Mouse (Mus musculus) midbrain, embryonic 12.5 days (tissue): ENCODE results near the gene Faf2. TPM values are rescaled to one million over a fixed set of nuclear protein-coding genes. Genes with fewer than 3 reads are reported as not detected.

ENCODE experiments used
- ATAC-seq: fragments of 200-750 bp; cut with Nextera tagmentation; 2 replicates; pipeline ENCODE4 v1.8.0; 2017; ENCODE audit warnings: low read depth, moderate TSS enrichment, moderate library complexity; ENCODE audit not compliant: low FRiP score
- H3K27ac ChIP-seq: fragments of 300-500 bp; sonication (generic); replicated peaks from 2 replicates; pipeline ENCODE4 v1.5.1; 2016; ENCODE audit warnings: mild to moderate bottlenecking
- H3K27me3 ChIP-seq: fragments of 300-500 bp; sonication (generic); 2 replicates; pipeline ENCODE4 v1.6.1; 2016; ENCODE audit warnings: mild to moderate bottlenecking
- H3K36me3 ChIP-seq: fragments of 300-500 bp; sonication (generic); 2 replicates; pipeline ENCODE4 v1.6.1; 2016
- H3K4me1 ChIP-seq: fragments of 300-500 bp; sonication (generic); 2 replicates; pipeline ENCODE4 v1.6.1; 2016
- H3K4me2 ChIP-seq: fragments of 300-500 bp; sonication (generic); replicated peaks from 2 replicates; pipeline ENCODE4 v1.6.1; 2016; ENCODE audit warnings: mild to moderate bottlenecking, moderate library complexity
- H3K4me3 ChIP-seq: fragments of 300-500 bp; sonication (generic); 2 replicates; pipeline ENCODE4 v1.5.1; 2016; ENCODE audit warnings: mild to moderate bottlenecking
- H3K9ac ChIP-seq: fragments of 300-500 bp; sonication (generic); replicated peaks from 2 replicates; pipeline ENCODE4 v1.6.1; 2016; ENCODE audit warnings: mild to moderate bottlenecking, moderate library complexity
- H3K9me3 ChIP-seq: fragments of 300-500 bp; sonication (generic); 2 replicates; pipeline ENCODE4 v1.6.1; 2016; ENCODE audit warnings: mild to moderate bottlenecking
- WGBS: fragments of 180-500 bp; shearing (Covaris S2); methylation state at CpG from one replicate; pipeline ENCODE4 v1.1.7; 2016; 5-methylcytosine and 5-hydroxymethylcytosine counted together
- polyA plus RNA-seq: library from polyadenylated mRNA; unstranded; fragments of >200 nt; fragmentation: Nextera tagmentation; extraction: Ambion mirVana; gene quantifications from 2 replicates; pipeline ENCODE4 v1.2.1, GENCODE M21; 2016

Gene Faf2
- 79.2 and 79.5 TPM in 2 replicates for polyA plus RNA-seq

DNA sequence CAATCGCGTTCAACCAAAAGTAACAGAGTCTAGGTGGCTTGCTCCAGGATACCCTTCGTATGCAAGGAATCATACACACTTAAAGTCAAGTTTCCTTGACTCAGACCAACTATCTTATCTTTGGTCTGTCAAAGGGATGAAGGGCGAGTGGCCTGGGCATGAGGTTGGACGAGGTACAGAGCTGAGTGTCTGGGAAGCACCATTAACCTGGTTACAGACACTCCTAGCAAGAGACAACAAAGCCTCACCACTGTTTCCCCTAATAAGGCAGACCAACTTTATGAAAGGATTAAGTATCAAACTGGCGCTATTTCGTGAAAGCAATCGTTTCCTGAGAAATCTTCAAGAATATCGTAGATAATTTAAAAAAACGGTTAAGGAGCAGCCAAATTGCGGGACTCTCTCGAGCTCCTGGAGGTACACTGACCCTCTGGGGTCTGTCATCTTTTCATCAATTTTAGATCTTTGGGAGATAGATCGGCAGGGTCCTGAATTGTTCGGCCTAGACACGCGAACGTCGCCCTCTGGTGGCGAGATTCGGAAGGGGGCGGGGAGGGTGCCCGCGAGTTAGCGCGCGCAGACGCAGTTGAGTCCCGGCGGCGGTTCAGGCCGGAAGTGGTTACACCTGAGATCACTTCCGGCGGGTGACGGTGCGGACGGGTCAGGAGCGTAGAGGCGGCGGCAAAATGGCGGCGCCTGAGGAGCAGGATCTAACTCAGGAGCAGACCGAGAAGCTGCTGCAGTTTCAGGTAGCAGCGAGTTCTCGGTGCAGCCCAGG, at the start of gene Faf2:
Gene Faf2, plus strand, starts transcription at position 630 of the 778 bp plus-strand sequence.
- Histone ChIP-seq H3K9me3 (no peaks in the 10 kb centered on the region), H3K36me3 (no peaks in the 10 kb centered on the region), H3K9ac (peak within 1 kb of the TSS; percentile 94), H3K4me1 (peaks cover 16% of the 10 kb centered on the region), H3K27me3 (peaks cover 10% of the 10 kb centered on the region; the same call in 1 of the 2 replicates), H3K27ac (peak within 1 kb of the TSS; percentile 84), H3K4me2 (peak within 1 kb of the TSS; percentile 78), H3K4me3 (peak within 1 kb of the TSS; percentile 90)
- peak; percentile 97 for ATAC-seq
- 12% methylated on average over 43 of the region's 44 CpGs for WGBS

DNA sequence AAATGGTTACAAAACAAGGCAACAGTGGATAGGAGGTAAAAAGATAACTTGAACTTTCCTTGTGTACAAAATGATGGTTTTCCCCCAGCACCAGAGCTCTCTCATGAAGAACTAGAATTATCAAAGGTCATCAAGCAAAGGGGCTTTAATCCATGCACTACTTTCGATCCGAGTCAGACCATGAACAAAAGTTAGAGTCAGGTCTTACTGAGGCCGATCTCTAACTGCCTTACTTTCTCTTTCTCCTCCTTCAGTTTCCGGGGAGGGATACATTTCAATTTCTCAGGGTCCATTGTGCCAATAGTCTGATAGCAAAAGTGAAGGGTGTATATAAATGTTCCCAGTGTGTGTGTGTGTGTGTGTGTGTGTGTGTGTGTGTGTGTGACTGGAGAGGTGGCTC, 49.0 kb upstream of the Faf2 start:
- no peak for ATAC-seq
- WGBS = 84% methylated on average over 4 of the region's 4 CpGs
- Histone ChIP-seq H3K4me2 (no peak overlapping the region), H3K36me3 (peaks cover 2% of the 10 kb centered on the region; the same call in 1 of the 2 replicates), H3K4me1 (peaks cover 15% of the 10 kb centered on the region), H3K27ac (no peak overlapping the region), H3K4me3 (no peak overlapping the region), H3K9ac (no peak overlapping the region), H3K9me3 (no peaks in the 10 kb centered on the region), H3K27me3 (peaks cover 17% of the 10 kb centered on the region)

DNA sequence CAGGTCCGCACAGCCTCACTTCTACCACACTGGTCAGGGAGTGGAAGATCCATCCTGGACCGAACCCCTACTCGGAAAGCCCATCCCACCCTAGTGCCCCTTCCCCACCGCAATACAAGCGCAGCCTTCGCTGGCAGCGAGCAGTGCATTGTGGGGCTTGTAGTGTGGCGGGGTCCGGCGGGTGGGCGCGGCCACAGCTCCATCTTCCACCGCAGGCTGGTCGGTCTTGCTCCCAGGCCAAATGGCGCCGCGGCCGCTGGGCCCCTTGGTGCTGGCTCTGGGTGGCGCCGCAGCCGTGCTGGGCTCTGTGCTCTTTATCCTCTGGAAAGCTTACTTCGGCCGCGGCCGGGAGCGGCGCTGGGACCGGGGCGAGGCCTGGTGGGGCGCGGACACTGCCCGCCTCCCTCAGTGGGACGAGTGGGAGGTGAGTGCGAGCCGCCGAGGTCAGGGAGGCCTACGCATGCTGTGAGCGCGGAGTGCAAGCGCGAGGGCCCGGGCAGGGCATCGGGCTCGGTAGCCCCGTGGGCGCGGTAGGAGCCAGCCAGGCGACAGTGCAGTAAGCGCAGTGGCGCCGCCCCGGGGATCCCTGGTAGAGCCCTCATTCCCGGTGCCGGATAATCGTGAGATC, 46.6 kb upstream of the Faf2 start, which contains the start of gene Arl10:
Gene Arl10, plus strand, starts transcription at position 162 of the 628 bp plus-strand sequence.
- under 1% methylated on average over 55 of the region's 55 CpGs for WGBS
- peak within 1 kb of the TSS; percentile 95 for H3K4me2 ChIP-seq
- H3K4me1 ChIP-seq = peaks cover 19% of the 10 kb centered on the region
- H3K27me3 ChIP-seq = peaks cover 17% of the 10 kb centered on the region
- no peaks in the 10 kb centered on the region for H3K9me3 ChIP-seq
- H3K4me3 ChIP-seq = peak within 1 kb of the TSS; percentile 89
- peaks cover 26% of the 10 kb centered on the region for H3K36me3 ChIP-seq
- peak within 1 kb of the TSS; percentile 79 for H3K27ac ChIP-seq
- peak within 1 kb of the TSS; percentile 90 for H3K9ac ChIP-seq
- ATAC-seq = peak; percentile 95

DNA sequence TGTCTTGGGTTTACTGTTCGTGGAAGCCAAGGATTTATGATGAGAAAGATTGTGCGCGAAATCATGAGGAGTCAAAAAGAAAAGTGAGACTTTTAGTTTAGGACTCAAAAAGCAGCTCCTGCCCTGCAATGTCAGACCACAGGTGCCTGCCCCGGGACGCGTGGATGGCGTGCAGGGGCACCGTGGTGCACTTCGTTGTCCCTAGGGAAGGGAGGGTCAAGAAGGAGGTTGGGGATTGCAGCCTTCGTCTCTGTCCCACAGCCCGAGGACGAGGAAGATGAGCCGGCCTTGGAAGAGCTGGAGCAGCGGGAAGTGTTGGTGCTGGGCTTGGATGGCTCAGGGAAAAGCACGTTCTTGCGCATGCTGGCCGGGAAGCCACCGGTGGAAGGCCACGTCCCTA, 46.1 kb upstream of the Faf2 start:
- Histone ChIP-seq H3K36me3 (peaks cover 30% of the 10 kb centered on the region), H3K4me2 (peak overlapping the region; percentile 95), H3K9me3 (no peaks in the 10 kb centered on the region), H3K4me1 (peaks cover 19% of the 10 kb centered on the region), H3K4me3 (peak overlapping the region; percentile 89), H3K27me3 (peaks cover 17% of the 10 kb centered on the region), H3K9ac (peak overlapping the region; percentile 90), H3K27ac (no peak overlapping the region)
- ATAC-seq = 0 out of 2 replicates have a peak, but pooled peaks have one; percentile 29
- WGBS = 5% methylated on average over 19 of the region's 19 CpGs

DNA sequence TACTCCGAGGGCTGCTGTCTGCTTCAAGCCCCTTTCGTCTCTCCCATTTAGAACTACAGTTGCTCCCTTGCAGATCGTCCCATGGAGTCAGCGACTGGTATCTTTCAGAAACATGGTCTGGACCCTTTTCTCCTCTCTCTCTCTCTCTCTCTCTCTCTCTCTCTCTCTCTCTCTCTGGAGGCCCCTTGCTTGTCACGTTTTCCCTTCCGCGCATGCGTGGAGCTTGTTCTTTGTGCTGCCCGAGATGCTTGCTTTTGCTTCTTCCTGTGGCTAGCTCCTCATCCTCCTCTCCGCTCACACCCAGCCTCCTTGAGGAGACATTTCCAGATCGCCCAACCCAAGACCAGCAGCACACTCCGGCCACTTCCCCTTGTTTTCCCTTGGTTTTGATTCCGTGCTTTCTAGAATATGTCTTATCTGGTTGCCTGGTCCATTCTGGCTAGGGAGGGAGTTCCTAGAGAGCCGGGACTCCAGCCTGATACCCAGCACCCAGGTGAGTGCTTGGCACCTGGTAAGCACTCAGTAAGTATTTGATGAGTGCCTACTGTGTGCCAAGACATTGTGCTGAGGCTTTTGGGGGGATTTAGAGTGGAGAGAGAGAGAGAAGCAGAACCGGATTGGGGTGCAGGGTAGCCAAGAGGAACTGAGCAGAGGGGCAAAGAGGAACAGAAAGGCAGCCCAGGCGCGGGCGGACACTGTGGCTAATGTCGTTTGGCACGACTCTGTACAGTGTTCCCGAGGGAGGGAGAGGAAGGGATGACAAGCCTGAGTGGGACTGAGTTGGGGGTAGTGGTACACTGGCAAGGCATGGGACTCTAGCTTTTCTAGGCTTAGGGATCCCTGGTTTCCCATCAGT, 43.7 kb upstream of the Faf2 start:
- Histone ChIP-seq H3K4me3 (no peak overlapping the region), H3K36me3 (peaks cover 51% of the 10 kb centered on the region), H3K4me2 (no peak overlapping the region), H3K27me3 (peaks cover 13% of the 10 kb centered on the region), H3K4me1 (peaks cover 19% of the 10 kb centered on the region), H3K9ac (no peak overlapping the region), H3K27ac (no peak overlapping the region), H3K9me3 (no peaks in the 10 kb centered on the region)
- no peak for ATAC-seq
- WGBS = 83% methylated on average over 21 of the region's 21 CpGs

DNA sequence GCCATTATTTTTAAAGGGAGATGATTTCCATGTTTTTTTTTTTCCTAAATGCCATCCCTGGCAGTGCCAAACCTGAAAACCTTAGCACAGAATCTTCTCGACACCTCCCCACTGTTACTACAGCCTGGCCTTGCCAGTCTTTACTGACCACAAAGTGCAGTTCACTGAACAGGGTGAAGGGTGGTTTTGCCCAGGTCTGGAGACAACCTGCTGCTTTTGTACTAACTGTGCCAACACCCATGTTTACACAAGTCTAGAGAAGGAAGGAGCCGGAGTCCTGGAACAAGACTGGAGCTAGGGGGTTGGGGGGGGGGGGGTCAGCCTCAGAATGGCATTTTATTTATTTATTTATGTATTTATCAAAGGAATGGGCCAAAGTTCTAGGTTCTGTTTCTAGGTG, 40.2 kb upstream of the Faf2 start:
- Histone ChIP-seq H3K9ac (no peak overlapping the region), H3K4me1 (peaks cover 9% of the 10 kb centered on the region), H3K9me3 (no peaks in the 10 kb centered on the region), H3K4me2 (no peak overlapping the region), H3K4me3 (no peak overlapping the region), H3K27ac (no peak overlapping the region), H3K27me3 (no peaks in the 10 kb centered on the region), H3K36me3 (peaks cover 85% of the 10 kb centered on the region)
- ATAC-seq = no peak
- 90% methylated on average over 2 of the region's 2 CpGs for WGBS

DNA sequence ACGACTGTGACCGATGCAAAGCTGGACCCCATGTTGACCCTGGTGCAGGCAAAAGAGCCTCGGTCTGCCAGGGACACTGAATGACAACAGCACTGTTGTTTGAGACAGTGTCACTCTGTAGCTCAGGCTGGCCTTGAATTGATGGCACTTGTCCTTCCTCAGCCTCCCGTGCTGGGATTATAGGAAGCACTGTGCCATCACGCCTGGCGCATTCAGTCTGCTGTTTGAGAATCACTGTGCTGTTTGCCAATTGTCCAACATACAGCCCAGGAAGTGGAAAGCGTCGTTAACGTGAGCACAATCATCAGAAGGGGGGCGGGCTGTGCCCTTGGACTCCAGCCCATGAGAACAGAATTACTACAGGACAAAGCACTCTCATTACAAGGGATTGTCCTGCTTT, 39.5 kb upstream of the Faf2 start:
- no peak overlapping the region for H3K27ac ChIP-seq
- ATAC-seq = no peak
- H3K9ac ChIP-seq = no peak overlapping the region
- H3K27me3 ChIP-seq = no peaks in the 10 kb centered on the region
- peaks cover 91% of the 10 kb centered on the region for H3K36me3 ChIP-seq
- H3K4me1 ChIP-seq = 0 out of 2 replicates have a peak, but pooled peaks cover 7% of the 10 kb centered on the region
- 81% methylated on average over 10 of the region's 10 CpGs for WGBS
- no peak overlapping the region for H3K4me2 ChIP-seq
- H3K9me3 ChIP-seq = no peaks in the 10 kb centered on the region
- no peak overlapping the region for H3K4me3 ChIP-seq

DNA sequence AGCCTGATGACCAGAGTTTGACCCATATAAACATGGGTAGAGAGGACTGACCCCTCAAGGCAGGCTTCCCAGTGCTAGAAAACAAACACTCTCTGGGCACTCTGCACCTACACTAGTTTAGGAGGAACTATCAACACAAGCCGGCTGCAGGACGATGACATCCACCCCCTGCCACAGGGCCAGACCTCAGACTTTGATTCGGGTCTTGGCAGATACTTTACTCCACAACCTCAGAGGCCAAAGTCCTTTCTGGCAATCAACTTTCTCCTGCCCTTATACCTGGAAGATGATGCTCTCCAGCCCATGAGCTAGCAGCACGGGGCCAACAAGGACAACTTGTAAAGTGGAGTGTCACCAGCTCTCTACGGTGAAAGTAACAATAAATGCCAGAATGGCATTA, 38.7 kb upstream of the Faf2 start:
- H3K9me3 ChIP-seq = no peaks in the 10 kb centered on the region
- H3K4me1 ChIP-seq = 0 out of 2 replicates have a peak, but pooled peaks cover 3% of the 10 kb centered on the region
- no peak overlapping the region for H3K9ac ChIP-seq
- WGBS = 95% methylated on average over 5 of the region's 5 CpGs
- H3K4me3 ChIP-seq = no peak overlapping the region
- no peak overlapping the region for H3K4me2 ChIP-seq
- H3K36me3 ChIP-seq = peaks cover 88% of the 10 kb centered on the region
- no peak for ATAC-seq
- no peaks in the 10 kb centered on the region for H3K27me3 ChIP-seq
- H3K27ac ChIP-seq = no peak overlapping the region

DNA sequence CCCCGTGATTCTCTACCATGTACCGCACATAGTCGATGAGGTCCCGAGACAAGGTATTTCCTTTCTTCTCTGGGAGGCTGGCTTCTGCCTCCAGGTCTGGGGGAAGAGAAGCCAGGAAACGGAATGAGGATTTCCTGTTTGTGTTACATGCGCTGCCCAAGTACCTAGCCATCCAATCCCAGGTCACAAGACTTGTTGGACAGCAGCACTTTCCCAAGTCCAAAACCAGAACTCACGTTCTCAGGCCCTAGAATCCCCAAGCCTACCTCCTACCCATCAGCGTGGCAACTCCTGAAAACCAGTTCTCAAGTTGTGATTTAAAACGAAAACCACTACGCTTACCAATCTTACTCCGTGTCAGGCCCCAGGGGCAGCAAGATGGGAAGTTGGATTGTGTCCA, 35.8 kb upstream of the Faf2 start:
- no peak for ATAC-seq
- 94% methylated on average over 11 of the region's 11 CpGs for WGBS
- no peak overlapping the region for H3K9ac ChIP-seq

DNA sequence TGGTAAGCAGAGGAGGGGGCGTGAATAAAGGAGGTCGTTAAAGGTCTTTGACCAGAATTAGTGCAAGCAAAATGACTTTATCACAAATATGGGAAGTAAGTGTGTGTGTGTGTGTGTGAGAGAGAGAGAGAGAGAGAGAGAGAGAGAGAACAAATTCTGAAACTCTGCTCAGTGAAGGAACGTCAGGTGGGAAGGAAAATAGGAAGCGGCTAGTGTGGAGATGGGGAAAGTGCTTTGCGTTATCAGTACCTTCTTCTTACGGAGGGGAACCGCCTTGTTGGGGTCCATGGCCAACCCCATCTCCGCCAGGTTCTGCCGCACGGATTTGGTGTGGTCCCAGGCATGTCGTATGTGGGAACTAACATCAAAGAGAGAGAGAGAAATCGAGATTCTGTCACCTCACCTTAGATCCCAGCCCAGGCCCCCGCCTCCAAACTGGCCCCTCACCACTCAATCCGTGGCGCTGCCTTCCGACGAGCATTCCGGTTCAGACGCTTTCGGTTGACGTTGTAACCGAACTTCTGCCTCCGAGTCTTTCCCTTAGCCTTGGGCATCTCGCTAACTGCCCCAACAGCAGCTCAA, 32.1 kb upstream of the Faf2 start:
- Histone ChIP-seq H3K9ac (peak overlapping the region; percentile 50), H3K27ac (no peak overlapping the region), H3K9me3 (no peaks in the 10 kb centered on the region), H3K4me1 (peaks cover 19% of the 10 kb centered on the region), H3K4me2 (peak overlapping the region; percentile 65), H3K27me3 (no peaks in the 10 kb centered on the region), H3K4me3 (peak overlapping the region; percentile 85), H3K36me3 (peaks cover 25% of the 10 kb centered on the region)
- 3% methylated on average over 24 of the region's 24 CpGs for WGBS
- peak; percentile 36 for ATAC-seq

More for the DNA sequence above, 35.8 kb upstream of the Faf2 start:
- Histone ChIP-seq H3K27me3 (no peaks in the 10 kb centered on the region), H3K36me3 (peaks cover 58% of the 10 kb centered on the region), H3K4me1 (peaks cover 9% of the 10 kb centered on the region), H3K27ac (no peak overlapping the region), H3K4me2 (no peak overlapping the region), H3K4me3 (no peak overlapping the region), H3K9me3 (no peaks in the 10 kb centered on the region)
